Mouse (Mus musculus): ENCODE measurements around the gene Ttc23l. TPM values are rescaled to one million over a fixed set of nuclear protein-coding genes. Genes with fewer than 3 reads are reported as not detected.
A peak's percentile ranks its signal among the peaks of the same experiment; 100 is the strongest.
"Not testable (repeated sequence)": the region's sequence is repeated elsewhere in the genome, so short reads cannot be mapped to it uniquely, and the experiment has no call there.

The Ttc23l gene
- polyA plus RNA-seq, 1 experiment from 2014 or later: not detected

GRCm38 (mm10) chr15:10500838-10501719 is 57.4 kb downstream of the Ttc23l start:
- no peak for ATAC-seq
- Histone ChIP-seq H3K36me3 (peaks cover 4% of the 10 kb centered on the region), H3K27me3 (replicated peaks) (no peaks in the 10 kb centered on the region), H3K4me1 (no peaks in the 10 kb centered on the region), H3K4me3 (no peak overlapping the region), H3K9me3 (replicated peaks) (no peaks in the 10 kb centered on the region), H3K27ac (no peak overlapping the region), H3K9ac (no peak overlapping the region), H3K4me2 (no peak overlapping the region)
- WGBS (ENCODE audit: insufficient replicate concordance): 49% methylated on average over 11 of the region's 11 CpGs

- Histone ChIP-seq H3K27ac (no peak overlapping the region), H3K27me3 (replicated peaks) (no peaks in the 10 kb centered on the region), H3K9ac (no peak overlapping the region), H3K9me3 (replicated peaks) (no peaks in the 10 kb centered on the region), H3K4me1 (no peaks in the 10 kb centered on the region), H3K4me2 (no peak overlapping the region), H3K36me3 (peaks cover 10% of the 10 kb centered on the region), H3K4me3 (no peak overlapping the region)
- WGBS (ENCODE audit: insufficient replicate concordance): 56% methylated on average over 5 of the region's 5 CpGs
- no peak for ATAC-seq
These were observed 58.4 kb downstream of the Ttc23l start for GRCm38 (mm10) chr15:10500035-10500434.

- no peak for ATAC-seq
- Histone ChIP-seq H3K9me3 (replicated peaks) (no peaks in the 10 kb centered on the region), H3K36me3 (peaks cover 14% of the 10 kb centered on the region), H3K4me1 (no peaks in the 10 kb centered on the region), H3K27ac (no peak overlapping the region), H3K27me3 (replicated peaks) (no peaks in the 10 kb centered on the region), H3K4me3 (no peak overlapping the region), H3K9ac (no peak overlapping the region), H3K4me2 (no peak overlapping the region)
- WGBS (ENCODE audit: insufficient replicate concordance): 60% methylated on average over 5 of the region's 5 CpGs
These were observed 58.9 kb downstream of the Ttc23l start for GRCm38 (mm10) chr15:10499593-10499992.

- H3K36me3 ChIP-seq: peaks cover 42% of the 10 kb centered on the region
- H3K27me3 ChIP-seq (replicated peaks); H3K4me1 ChIP-seq; H3K27ac ChIP-seq; H3K4me2 ChIP-seq; H3K4me3 ChIP-seq; H3K9me3 ChIP-seq (replicated peaks); ATAC-seq; H3K9ac ChIP-seq: not testable (repeated sequence)
- WGBS (ENCODE audit: insufficient replicate concordance): 80% methylated on average over 1 of the region's 1 CpGs
These were observed 61.8 kb downstream of the Ttc23l start for GRCm38 (mm10) chr15:10496696-10497095.

GRCm38 (mm10) chr15:10495944-10496343 is 62.5 kb downstream of the Ttc23l start:
- 92% methylated on average over 11 of the region's 11 CpGs for WGBS (ENCODE audit: insufficient replicate concordance)
- no peaks in the 10 kb centered on the region for H3K27me3 ChIP-seq (replicated peaks)

GRCm38 (mm10) chr15:10490101-10490500 is 68.4 kb downstream of the Ttc23l start:
- Histone ChIP-seq H3K4me2 (no peak overlapping the region), H3K36me3 (peaks cover 65% of the 10 kb centered on the region), H3K27me3 (replicated peaks) (no peaks in the 10 kb centered on the region), H3K4me3 (no peak overlapping the region), H3K27ac (no peak overlapping the region), H3K9me3 (replicated peaks) (no peaks in the 10 kb centered on the region), H3K9ac (no peak overlapping the region), H3K4me1 (peaks cover 10% of the 10 kb centered on the region)
- WGBS (ENCODE audit: insufficient replicate concordance): 88% methylated on average over 5 of the region's 5 CpGs
- no peak for ATAC-seq

More at GRCm38 (mm10) chr15:10495944-10496343, 62.5 kb downstream of the Ttc23l start:
- Histone ChIP-seq H3K9me3 (replicated peaks) (no peaks in the 10 kb centered on the region), H3K4me3 (no peak overlapping the region), H3K36me3 (peaks cover 48% of the 10 kb centered on the region), H3K4me1 (no peaks in the 10 kb centered on the region), H3K4me2 (no peak overlapping the region), H3K9ac (no peak overlapping the region), H3K27ac (no peak overlapping the region)
- no peak for ATAC-seq

GRCm38 (mm10) chr15:10487246-10487645 is 71.2 kb downstream of the Ttc23l start:
- Histone ChIP-seq H3K9ac (peak overlapping the region; percentile 90), H3K4me1 (peaks cover 25% of the 10 kb centered on the region), H3K27me3 (replicated peaks) (no peaks in the 10 kb centered on the region), H3K27ac (0 out of 2 replicates have a peak overlapping the region, but pooled peaks have one; percentile 52), H3K4me2 (peak overlapping the region; percentile 82), H3K36me3 (peaks cover 52% of the 10 kb centered on the region), H3K9me3 (replicated peaks) (no peaks in the 10 kb centered on the region), H3K4me3 (peak overlapping the region; percentile 88)
- WGBS (ENCODE audit: insufficient replicate concordance): 28% methylated on average over 2 of the region's 2 CpGs
- no peak for ATAC-seq

GRCm38 (mm10) chr15:10486365-10486839 is 72.1 kb downstream of the Ttc23l start:
- Histone ChIP-seq H3K27me3 (replicated peaks) (no peaks in the 10 kb centered on the region), H3K4me2 (peak overlapping the region; percentile 82), H3K4me3 (peak overlapping the region; percentile 88), H3K4me1 (peaks cover 25% of the 10 kb centered on the region), H3K27ac (peak overlapping the region; percentile 78), H3K36me3 (peaks cover 51% of the 10 kb centered on the region), H3K9me3 (replicated peaks) (no peaks in the 10 kb centered on the region), H3K9ac (peak overlapping the region; percentile 90)
- WGBS (ENCODE audit: insufficient replicate concordance): 1% methylated on average over 18 of the region's 18 CpGs
- peak; percentile 52 for ATAC-seq

- Histone ChIP-seq H3K4me2 (peak within 1 kb of the TSS; percentile 82), H3K36me3 (peaks cover 52% of the 10 kb centered on the region), H3K4me3 (peak within 1 kb of the TSS; percentile 88), H3K9ac (peak within 1 kb of the TSS; percentile 90), H3K9me3 (replicated peaks) (no peaks in the 10 kb centered on the region), H3K4me1 (peaks cover 25% of the 10 kb centered on the region), H3K27ac (peak within 1 kb of the TSS; percentile 78), H3K27me3 (replicated peaks) (no peaks in the 10 kb centered on the region)
- ATAC-seq: peak; percentile 99
- under 1% methylated on average over 58 of the region's 58 CpGs for WGBS (ENCODE audit: insufficient replicate concordance)
These were observed 72.7 kb downstream of the Ttc23l start, which contains the start of the genes Brix1 and Rad1 for GRCm38 (mm10) chr15:10485484-10486364. Gene Brix1 (minus strand): TSS chr15:10485947. Gene Rad1 (plus strand): TSS chr15:10486018.

GRCm38 (mm10) chr15:10470941-10471340 is 87.5 kb downstream of the Ttc23l start:
- H3K27me3 ChIP-seq (replicated peaks): no peaks in the 10 kb centered on the region
- peaks cover 30% of the 10 kb centered on the region for H3K4me1 ChIP-seq
- H3K36me3 ChIP-seq: peaks cover 15% of the 10 kb centered on the region
- H3K27ac ChIP-seq: peak overlapping the region; percentile 48; the same call in 1 of the 2 replicates
- no peak for ATAC-seq
- peak overlapping the region; percentile 99 for H3K4me2 ChIP-seq
- H3K4me3 ChIP-seq: peak overlapping the region; percentile 86
- WGBS (ENCODE audit: insufficient replicate concordance): 40% methylated on average over 3 of the region's 3 CpGs
- no peaks in the 10 kb centered on the region for H3K9me3 ChIP-seq (replicated peaks)
- H3K9ac ChIP-seq: peak overlapping the region; percentile 90

GRCm38 (mm10) chr15:10470151-10470831 is 88.2 kb downstream of the Ttc23l start, which contains the start of gene Dnajc21:
Gene Dnajc21 (minus strand): TSS chr15:10470516.
- Histone ChIP-seq H3K4me3 (peak within 1 kb of the TSS; percentile 86), H3K27me3 (replicated peaks) (no peaks in the 10 kb centered on the region), H3K36me3 (peaks cover 8% of the 10 kb centered on the region), H3K27ac (peak within 1 kb of the TSS; percentile 80), H3K9me3 (replicated peaks) (no peaks in the 10 kb centered on the region), H3K4me2 (peak within 1 kb of the TSS; percentile 99), H3K4me1 (peaks cover 30% of the 10 kb centered on the region), H3K9ac (peak within 1 kb of the TSS; percentile 90)
- WGBS (ENCODE audit: insufficient replicate concordance): under 1% methylated on average over 72 of the region's 87 CpGs
- peak; percentile 95 for ATAC-seq

Data from liver, embryonic 12.5 days (tissue).